Mouse (Mus musculus) myocyte (in vitro differentiated cells): Measurements from ENCODE around the gene Tub.

Experiments used
- CEBPB ChIP-seq: IDR thresholded peaks from 2 replicates; pipeline ENCODE4 v1.6.1; 2011; ENCODE audit warnings: mild to moderate bottlenecking, moderate library complexity; ENCODE audit not compliant: poor library complexity, insufficient read depth, severe bottlenecking
- MAX ChIP-seq: IDR thresholded peaks from one replicate; pipeline ENCODE4 v1.6.1; 2011; ENCODE audit warnings: low read depth, mild to moderate bottlenecking, control low read depth
- SRF ChIP-seq: IDR thresholded peaks from one replicate; pipeline ENCODE4 v1.6.1; 2011; ENCODE audit warnings: low read depth; ENCODE audit not compliant: control insufficient read depth, insufficient read length
- TCF12 ChIP-seq: IDR thresholded peaks from one replicate; pipeline ENCODE4 v1.6.1; 2011; ENCODE audit warnings: mild to moderate bottlenecking, control low read depth; ENCODE audit not compliant: poor library complexity, insufficient read depth, severe bottlenecking

DNA sequence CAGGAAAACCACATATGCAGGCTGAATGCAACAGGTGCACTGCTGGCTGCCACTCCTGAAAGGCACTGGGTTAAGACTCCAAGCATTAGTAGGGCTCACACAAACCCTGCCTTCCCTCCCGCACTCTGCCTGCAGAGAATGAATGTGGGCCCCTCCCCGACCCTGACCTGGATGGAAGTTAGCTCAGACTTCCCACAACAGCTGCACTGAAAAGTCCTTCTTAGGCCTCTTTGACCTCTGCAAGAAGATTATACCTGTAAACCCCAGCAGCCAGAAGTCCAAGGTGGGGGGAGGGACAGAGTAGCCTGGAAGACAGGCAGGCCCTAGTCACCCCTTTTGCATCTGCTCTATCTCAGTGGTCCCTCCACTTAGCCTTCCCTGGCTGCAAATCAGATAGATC, 837 bp upstream of the Tub start:
- no peak for TF ChIP-seq TCF12
- no peak for TF ChIP-seq CEBPB
- no peak for TF ChIP-seq MAX
- no peak for TF ChIP-seq SRF
